Mouse (Mus musculus): ENCODE measurements around the gene Tmem213. TPM values are rescaled to one million over a fixed set of nuclear protein-coding genes. Genes with fewer than 3 reads are reported as not detected.

Tmem213 gene
- total RNA-seq, 2 experiments from 2014 or later = not detected

DNA sequence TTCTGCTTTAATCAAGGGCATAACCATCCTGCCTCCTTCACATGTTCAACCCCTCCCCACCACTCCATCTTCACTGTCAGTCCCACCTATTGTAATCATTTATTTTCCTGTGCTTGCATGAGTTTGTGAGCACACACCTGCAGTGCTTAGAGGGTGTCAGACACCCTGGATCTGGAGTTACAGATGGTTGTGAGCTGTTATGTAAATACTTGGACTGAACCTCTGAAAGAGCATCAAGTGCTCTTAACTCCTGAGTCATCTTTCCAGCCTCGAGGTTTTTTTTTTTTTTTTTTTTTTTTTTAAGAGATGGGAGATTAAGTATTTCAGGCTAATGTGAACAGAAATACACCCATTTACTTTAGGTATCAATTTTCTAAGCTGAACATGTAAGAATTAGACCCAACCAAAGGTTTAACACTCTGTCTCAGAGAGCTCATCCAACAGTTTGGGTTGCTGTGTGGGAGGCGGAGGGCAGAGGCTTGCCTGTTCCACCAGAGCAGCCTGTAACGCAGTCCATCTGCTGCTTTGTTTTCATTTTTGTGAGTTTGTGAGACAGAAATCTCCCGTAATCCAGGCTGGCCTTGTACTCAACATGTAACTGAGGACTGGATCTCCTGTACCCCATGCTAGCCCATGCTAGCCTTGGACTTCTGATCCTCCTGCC is 7.2 kb downstream of the Tmem213 start:
- DNase-seq = no peak

DNA sequence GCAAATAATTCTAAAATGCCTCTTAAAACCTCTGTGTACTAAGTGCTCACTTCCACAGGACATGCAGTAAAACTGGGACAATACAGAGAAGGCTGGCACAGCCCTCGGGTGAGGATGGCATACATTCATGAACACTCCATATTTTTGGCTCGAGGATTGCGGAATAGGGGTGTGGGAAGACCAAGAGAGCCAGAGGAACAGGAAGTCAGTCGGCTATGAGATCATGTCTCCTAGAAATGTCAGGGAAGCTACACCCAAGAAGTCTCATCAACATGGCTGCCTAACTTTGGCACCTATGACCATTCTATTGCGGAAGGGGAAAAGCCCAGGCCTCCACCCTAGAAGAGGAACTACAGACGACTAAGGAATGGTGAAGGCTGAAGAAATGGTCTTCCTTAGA is 9.3 kb downstream of the Tmem213 start:
- no peak for DNase-seq

DNA sequence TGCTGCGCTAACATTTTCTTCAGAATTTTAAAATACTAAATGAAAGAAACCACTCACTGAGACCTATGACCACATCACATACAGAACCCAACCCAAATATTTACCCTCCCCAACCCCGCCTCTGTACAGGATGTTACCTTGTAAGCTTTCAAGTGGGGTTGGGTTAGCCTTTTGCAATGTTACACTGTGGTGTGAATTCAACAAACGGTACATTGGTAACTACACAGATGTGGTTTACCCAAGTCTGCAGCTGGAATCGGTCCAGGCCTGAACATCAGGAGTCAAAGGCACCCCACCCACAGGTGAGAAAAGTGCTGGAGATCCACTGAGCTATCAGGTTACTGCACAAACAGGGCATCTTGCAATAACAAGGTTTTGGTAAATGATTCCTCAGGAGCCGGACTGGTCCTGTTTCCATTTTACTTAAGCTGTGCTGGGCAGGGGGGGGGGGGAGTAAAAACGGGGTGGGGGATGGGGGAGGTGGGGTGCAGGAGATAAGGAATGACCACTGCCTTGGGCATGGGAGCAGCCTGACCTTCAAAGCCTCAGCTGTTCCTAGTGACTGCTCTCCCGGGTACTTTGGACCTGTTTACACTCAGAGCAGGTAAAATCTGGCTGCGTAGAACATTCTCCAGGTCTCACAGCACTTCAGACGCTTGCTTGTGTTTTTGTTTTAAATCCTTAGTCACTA is 11.8 kb downstream of the Tmem213 start:
- DNase-seq = no peak

- no peak for DNase-seq
These were observed 12.8 kb downstream of the Tmem213 start for GRCm38 (mm10) chr6:38121843-38122242.

DNA sequence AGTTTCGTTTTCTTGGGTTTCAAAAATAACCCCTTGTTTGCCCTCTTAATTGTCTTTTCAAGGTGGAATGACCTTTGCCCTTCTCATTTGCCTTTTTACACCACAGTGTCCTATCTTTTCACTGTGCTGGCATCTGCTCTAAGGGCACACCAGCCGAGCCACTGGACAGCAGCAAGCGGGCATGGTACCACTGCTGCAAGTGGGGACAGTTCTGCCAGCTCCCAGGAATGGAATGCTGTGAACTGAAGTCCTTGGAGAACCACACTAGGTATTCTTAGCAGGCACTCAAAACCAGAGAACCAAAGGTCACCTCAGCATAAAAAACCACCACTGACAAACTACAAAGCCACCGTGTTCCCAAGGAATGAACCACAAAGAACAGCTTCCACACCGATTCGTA is 13.7 kb downstream of the Tmem213 start:
- DNase-seq = peak; percentile 19 to 38

DNA sequence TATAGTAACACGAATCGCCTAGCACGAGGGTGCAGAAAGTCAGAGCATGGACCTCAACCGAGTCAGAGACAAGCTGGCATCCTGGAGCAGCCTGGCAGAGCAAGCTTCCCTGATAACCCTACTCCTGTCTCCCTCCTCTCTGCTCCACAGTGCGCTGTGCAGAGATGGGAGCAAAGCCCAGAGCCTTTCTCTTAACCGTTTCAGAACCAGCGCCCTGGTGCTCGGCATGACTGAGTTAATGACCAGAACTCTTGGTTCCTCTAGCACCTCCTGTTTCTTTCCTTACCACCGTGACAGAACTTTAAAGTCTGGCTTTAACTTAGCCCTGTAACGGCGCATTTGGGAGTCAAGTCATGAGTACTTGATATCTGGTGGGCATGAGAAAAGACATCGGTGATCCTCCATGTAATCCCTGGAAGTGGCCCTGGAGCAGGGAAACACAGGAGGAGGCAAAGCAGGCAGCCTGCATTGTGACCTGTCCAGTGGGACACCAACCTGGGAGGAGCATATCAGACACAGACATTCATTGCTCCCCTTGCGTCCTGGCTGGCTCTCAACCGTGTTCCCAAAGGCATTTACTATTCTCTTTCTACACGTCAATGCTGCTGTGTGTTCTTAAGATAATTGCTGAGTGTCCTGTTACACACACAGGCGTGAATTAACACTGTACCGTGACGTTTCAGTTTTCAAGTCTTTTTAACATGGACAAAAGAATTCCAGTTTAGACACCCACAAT is 14.6 kb downstream of the Tmem213 start:
- no peak for DNase-seq

DNA sequence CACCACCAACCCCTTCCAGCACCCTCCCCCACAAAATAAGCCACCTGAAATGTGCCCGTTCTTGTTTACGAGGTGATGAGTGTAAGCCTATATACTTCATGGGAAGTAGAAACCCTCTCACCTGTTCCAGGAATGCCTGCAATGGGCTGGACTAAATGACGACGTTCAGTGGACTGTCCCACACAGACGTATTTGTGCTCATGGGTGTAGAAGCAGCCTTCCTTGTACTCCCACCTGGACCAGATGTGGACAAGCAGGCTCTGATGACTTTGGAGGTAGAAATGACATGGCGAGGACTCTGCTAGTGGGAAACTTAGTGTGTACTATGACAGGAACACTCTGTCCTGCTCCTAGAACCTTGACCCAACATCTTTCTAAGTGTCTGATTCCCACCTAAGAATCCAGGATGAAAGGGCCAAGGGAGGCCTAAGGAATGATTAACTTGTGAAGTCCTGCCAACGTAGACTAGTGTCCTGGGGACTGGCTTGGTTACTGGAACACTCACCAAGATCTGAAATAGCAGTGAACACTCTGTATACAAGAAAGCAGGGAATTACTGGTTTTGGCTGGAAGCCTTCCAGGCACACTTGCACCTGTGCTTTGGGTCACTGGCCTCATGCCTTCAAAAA is 15.3 kb downstream of the Tmem213 start, which contains the start of gene Atp6v0a4:
Gene Atp6v0a4 (minus strand): TSS at position 380 of the 629 bp plus-strand sequence.
- no peak for DNase-seq

- no peak for DNase-seq
These were observed 15.8 kb downstream of the Tmem213 start for GRCm38 (mm10) chr6:38124882-38125281.

- no peak for DNase-seq
These were observed 16.4 kb downstream of the Tmem213 start for GRCm38 (mm10) chr6:38125462-38125861.

DNA sequence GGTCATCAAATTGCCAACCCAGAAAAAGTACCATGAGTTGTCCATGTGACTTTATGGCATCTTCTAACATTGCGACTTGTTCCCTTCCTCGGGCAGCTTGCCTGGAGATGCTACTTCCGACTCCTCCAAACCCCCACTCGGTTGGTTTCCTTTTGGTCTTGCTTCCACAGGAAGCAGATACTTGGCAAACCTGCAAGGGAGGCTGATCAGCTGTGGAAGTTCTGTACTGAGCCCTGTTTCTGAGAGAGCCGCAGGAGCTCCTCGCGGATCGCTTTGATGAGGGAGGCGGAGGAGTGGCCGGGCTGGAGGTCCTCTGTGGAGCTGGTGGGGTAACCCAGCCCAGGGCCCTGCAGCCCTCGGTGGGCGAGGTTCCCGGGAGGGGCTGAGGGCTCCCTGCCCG is 19.1 kb downstream of the Tmem213 start:
- DNase-seq = peak; percentile 10 to 22

GRCm38 (mm10) chr6:38129883-38130282 is 20.8 kb downstream of the Tmem213 start:
- no peak for DNase-seq

GRCm38 (mm10) chr6:38131801-38132231 is 22.8 kb downstream of the Tmem213 start:
- DNase-seq = peak; percentile 85 to 88

DNA sequence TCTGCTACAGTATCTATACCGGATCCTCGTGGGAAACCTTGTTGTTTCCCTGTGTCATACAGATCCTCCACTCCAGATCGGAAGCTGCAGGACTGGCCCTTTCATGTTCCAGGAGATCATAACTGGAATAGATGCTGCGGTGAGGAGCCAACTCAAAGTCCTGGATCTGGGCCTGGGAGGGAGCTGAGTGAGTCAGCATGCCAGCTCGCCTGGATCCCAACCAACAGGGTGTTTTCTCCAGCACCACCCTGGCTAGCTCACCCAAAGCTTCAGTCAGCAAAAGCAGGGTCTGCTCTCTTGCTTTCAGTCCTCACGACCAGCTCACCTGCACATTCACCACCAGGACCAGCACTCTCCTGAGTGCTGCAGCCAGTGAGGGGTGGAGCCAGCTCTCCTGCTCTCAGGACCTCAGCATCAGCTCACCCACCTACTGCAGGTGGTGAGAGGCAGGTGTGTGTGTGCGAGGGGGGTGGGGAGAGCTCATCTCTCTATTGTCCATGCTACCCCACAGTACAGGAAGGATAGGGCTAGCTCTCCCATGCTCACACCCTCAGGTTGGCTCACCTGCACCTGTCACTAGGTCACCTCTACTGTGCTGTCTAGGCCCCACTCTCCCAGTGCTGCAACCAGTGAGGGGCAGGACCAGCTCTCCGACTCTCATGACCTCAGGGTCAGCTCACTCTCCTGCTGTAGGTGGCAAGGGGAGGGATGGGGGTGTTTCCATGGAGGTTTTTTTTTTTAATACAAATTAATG is 25.9 kb downstream of the Tmem213 start:
- DNase-seq = peak; percentile 69 to 77

- no peak for DNase-seq
These were observed 30.0 kb downstream of the Tmem213 start for GRCm38 (mm10) chr6:38139086-38139485.

DNA sequence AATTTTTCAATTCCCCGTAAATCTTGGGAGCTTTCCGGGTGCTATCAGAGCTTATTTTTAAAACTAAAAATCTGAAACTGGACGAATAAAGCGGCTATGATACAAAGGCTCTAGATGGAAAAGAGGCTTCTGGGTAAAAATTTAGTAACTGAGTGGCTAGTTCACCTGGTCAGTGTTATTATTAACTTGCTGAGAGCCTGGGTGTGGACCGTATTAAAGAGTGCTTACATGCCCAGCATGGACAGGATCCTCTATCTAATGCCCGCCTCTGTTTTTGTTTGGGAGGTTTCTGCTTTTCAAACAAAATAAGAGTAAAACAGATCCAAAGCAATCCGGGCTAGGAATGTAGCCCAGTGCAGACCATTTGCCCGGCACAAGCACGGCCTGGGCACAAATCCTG is 31.3 kb downstream of the Tmem213 start:
- DNase-seq = no peak

GRCm38 (mm10) chr6:38144161-38144998 is 35.3 kb downstream of the Tmem213 start:
- peak; percentile 52 to 69 for DNase-seq

- peak in 1 of 2 experiments; percentile 16 for DNase-seq
These were observed 36.5 kb downstream of the Tmem213 start for GRCm38 (mm10) chr6:38145463-38146065.

DNA sequence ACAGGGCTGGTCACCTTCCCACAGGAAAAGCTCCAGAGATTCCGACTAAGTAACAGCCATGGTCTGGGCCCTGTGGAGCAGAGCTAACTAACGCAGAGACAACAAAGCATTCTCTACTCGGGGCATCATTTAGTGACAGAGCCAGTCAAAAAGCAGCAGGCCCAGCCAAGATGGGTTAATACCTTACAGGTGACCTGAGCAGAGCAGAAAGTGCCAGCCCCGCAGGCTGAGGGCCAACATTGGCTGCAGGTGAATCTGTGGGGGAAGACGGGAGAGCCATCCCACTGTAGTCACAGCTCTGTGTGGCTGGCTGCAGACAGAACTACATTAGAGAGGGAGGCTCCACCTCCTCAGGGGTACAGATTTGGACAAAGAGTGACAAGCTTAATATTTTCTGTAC is 38.2 kb downstream of the Tmem213 start:
- no peak for DNase-seq

GRCm38 (mm10) chr6:38148626-38149025 is 39.6 kb downstream of the Tmem213 start:
- DNase-seq = no peak

DNA sequence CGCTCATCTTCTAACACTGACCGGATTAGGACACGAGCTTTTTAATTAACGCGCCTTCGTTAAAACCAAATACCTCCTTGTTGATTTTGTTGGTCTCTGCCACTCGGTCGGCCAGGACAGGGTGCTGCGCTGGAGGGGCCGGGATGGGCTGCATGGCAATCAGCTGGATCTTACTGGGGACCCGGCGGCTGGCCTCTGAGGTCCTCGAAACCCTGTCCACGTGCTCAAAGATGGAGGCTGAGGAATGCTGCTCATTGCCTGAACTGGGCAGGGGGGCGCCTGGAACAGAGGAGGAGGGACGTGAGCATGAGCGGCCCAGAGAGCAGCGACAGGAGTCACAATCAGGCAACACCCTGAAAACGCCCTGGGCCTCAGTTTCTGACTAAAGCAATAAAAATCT is 40.4 kb downstream of the Tmem213 start:
- no peak for DNase-seq
